Mouse (Mus musculus) cerebellum, adult 2 months (tissue): Measurements from ENCODE around the gene Foxp1.

Experiments used
- CTCF ChIP-seq: fragments of 200-500 bp; IDR thresholded peaks from 2 replicates; pipeline ENCODE4 v1.5.1; 2011; ENCODE audit warnings: low read depth, mild to moderate bottlenecking, control low read depth, low read length, moderate library complexity, borderline replicate concordance; ENCODE audit not compliant: insufficient read depth
- POLR2A ChIP-seq: fragments of 200-500 bp; IDR thresholded peaks from 2 replicates; pipeline ENCODE4 v1.6.1; 2011; ENCODE audit warnings: low read length, control low read depth, borderline replicate concordance; ENCODE audit not compliant: insufficient read depth

DNA sequence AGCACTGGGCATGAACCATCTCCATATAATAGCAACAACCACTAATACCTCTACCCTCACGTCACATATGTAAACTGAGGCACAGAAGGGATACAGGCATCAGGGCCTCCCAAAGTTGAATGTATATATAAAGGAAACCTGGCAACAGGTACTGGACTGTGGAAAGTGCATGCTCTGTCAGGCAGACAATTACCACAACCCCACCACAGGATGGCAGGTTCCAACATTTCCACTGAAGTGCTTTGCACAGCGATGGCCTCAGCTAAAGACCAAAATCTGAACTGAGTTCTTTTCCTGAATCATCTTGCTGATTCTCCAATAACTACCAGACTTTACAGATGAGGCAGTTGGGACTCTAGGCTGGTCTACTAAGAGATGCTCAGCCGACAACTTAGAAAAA, 217.3 kb downstream of the Foxp1 start:
- TF ChIP-seq CTCF (no peak), POLR2A (no peak)
